In the genomic region with DNA sequence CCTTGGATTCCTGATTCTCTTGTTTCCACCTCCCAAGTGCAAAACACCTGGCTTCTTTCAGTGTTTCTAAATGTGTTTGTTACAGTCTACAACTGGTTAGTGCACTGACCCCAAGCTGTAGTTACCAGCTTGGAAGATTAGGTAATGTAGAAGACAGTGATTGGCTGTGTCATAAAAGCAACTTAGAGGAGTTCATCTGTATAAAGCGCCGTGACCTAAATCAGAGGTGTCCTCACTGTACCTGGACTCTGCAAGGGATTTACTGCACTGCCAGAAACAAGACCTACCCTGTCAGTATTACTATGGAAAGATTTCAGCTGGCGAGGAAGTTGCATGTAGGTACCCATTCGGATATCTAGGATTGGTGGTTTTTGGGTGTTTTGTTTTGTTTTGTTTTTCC, we compare ENCODE assay signal across 35 mouse cellular contexts.
"Had no signal": no experiment of that assay in that cellular context is flagged by ENCODE, and none has a peak within 500 bp of the region (broad histone marks: within the 10 kb centered on the region; RNA-seq: fewer than 3 reads in every experiment).

No protein-coding gene starts in this region.

- DNase-seq: heart, adult 18-20 months; heart, adult 2 months; heart, postnatal 10 days; heart, postnatal 14 days; heart, postnatal 36 days; heart, postnatal 4 days; kidney, adult 11 months; kidney, adult 18-20 months; kidney, adult 2 months; kidney, adult 8-10 months; kidney, postnatal 10 days; kidney, postnatal 14 days; kidney, postnatal 25 days; kidney, postnatal 36 days; kidney, postnatal 4 days; layer of hippocampus, adult 9-11 months had no signal

- H3K9me3 ChIP-seq: heart, embryonic 10.5 days; heart, embryonic 12.5 days; heart, embryonic 13.5 days; heart, embryonic 15.5 days; hindbrain, embryonic 10.5 days; hindbrain, embryonic 12.5 days; hindbrain, embryonic 13.5 days; hindbrain, embryonic 15.5 days; intestine, embryonic 15.5 days; kidney, embryonic 15.5 days had no signal

- H3K9ac ChIP-seq: heart, embryonic 12.5 days; heart, embryonic 13.5 days; heart, embryonic 15.5 days; hindbrain, embryonic 12.5 days; hindbrain, embryonic 13.5 days; hindbrain, embryonic 14.5 days; hindbrain, embryonic 15.5 days; intestine, embryonic 15.5 days; kidney, embryonic 15.5 days had no signal

- H3K4me1 ChIP-seq: heart, embryonic 10.5 days; heart, embryonic 12.5 days; heart, embryonic 15.5 days; hindbrain, embryonic 10.5 days; hindbrain, embryonic 12.5 days; hindbrain, embryonic 13.5 days; hindbrain, embryonic 15.5 days; intestine, embryonic 15.5 days; kidney, embryonic 15.5 days had no signal

- H3K4me2 ChIP-seq: heart, embryonic 11.5 days; heart, embryonic 12.5 days; heart, embryonic 13.5 days; heart, embryonic 15.5 days; hindbrain, embryonic 12.5 days; hindbrain, embryonic 13.5 days; hindbrain, embryonic 14.5 days; hindbrain, embryonic 15.5 days; intestine, embryonic 15.5 days; kidney, embryonic 15.5 days had no signal

- H3K4me3 ChIP-seq: heart, adult 2 months; heart, embryonic 10.5 days; heart, embryonic 12.5 days; heart, embryonic 13.5 days; heart, embryonic 15.5 days; hindbrain, embryonic 10.5 days; hindbrain, embryonic 12.5 days; hindbrain, embryonic 13.5 days; hindbrain, embryonic 15.5 days; intestine, embryonic 15.5 days; kidney, embryonic 15.5 days; layer of hippocampus, adult 2 months had no signal

- H3K27ac ChIP-seq: heart, adult 2 months; heart, embryonic 10.5 days; heart, embryonic 13.5 days; heart, embryonic 15.5 days; hindbrain, embryonic 10.5 days; hindbrain, embryonic 12.5 days; hindbrain, embryonic 13.5 days; hindbrain, embryonic 14.5 days; hindbrain, embryonic 15.5 days; hindbrain, postnatal 0 days; intestine, embryonic 15.5 days; kidney, embryonic 15.5 days; kidney, postnatal 0 days; layer of hippocampus, adult 2 months had no signal

- ATAC-seq: hindbrain, embryonic 16.5 days; hindbrain, postnatal 0 days; inflammation-experienced regulatory T-cells, adult 6 months; intestine, embryonic 15.5 days; intestine, embryonic 16.5 days; intestine, postnatal 0 days had no signal

- H3K27me3 ChIP-seq: heart, embryonic 12.5 days; heart, embryonic 13.5 days; heart, embryonic 15.5 days; hindbrain, embryonic 12.5 days; hindbrain, embryonic 13.5 days; hindbrain, embryonic 15.5 days; intestine, embryonic 15.5 days; kidney, embryonic 15.5 days had no signal

- H3K36me3 ChIP-seq: heart, embryonic 10.5 days; heart, embryonic 12.5 days; heart, embryonic 13.5 days; heart, embryonic 15.5 days; hindbrain, embryonic 12.5 days; hindbrain, embryonic 13.5 days; hindbrain, embryonic 15.5 days; intestine, embryonic 15.5 days; kidney, embryonic 15.5 days had no signal
